Comparison of ENCODE assay signal across 12 mouse cellular contexts in the genomic region with DNA sequence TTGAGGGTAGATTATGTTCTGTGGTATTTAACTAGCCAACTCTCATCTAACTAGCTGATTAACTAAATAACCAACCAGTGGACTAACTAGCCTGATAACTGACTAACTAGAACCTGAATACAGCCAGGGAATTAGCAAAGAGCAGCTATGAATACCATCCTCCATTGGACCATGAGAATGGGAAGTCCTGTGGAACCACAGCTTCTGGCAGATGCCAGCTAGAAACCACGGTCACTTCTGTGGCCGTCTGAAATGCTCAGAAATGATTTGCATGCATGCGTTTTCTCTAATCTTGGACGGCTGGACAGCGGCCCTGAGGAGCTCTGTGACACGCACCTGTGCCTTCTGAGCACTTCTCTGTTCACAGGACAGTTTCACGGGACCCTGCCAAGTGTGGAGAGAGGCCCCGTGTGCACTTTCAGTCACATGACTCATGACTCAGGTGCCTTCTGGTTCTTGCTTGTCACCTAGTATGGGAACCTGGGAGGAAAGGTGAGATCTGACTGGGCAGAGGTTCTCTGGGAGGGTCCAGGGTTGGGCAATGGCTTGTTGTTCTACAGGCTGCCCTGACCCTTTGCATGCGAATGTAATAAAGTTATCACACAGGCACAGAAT. TPM values are rescaled to one million over a fixed set of nuclear protein-coding genes. Genes with fewer than 3 reads are reported as not detected.
DNase-seq lines count a peak whose midpoint lies in the region; ATAC-seq and TF ChIP-seq lines count a peak whose summit lies in the region.
"Had no signal": no experiment of that assay in that cellular context is flagged by ENCODE, and none has a peak within 500 bp of the region (broad histone marks: within the 10 kb centered on the region; RNA-seq: fewer than 3 reads in every experiment).

No protein-coding gene starts in this region.

- H3K27me3 ChIP-seq in lung, embryonic 14.5 days (ENCODE audit: insufficient read depth, low read length) = no peaks in the 10 kb centered on the region

- H3K4me1 ChIP-seq in lung, embryonic 14.5 days (ENCODE audit: insufficient read depth) = peaks cover 15% of the 10 kb centered on the region; the same call in 1 of the 2 replicates
- peaks cover 10% of the 10 kb centered on the region for H3K4me1 ChIP-seq in lung, adult 2 months (ENCODE audit: control insufficient read depth, insufficient read depth, low read length)

- H3K27ac ChIP-seq in lung, embryonic 14.5 days (ENCODE audit: low read depth) = peak overlapping the region; percentile 19; the same call in 1 of the 2 replicates
- H3K27ac ChIP-seq: liver, embryonic 15.5 days had no signal

- no peak for DNase-seq in lung, embryonic 14.5 days
- DNase-seq in lung, adult 2 months = no peak
- peak; percentile 25 for DNase-seq in thymus, postnatal 25 days
- no peak for DNase-seq in heart, postnatal 14 days
- no peak for DNase-seq in frontal cortex, adult 2 months (ENCODE audit: extremely low spot score in 1 of 2, low spot score in 1 of 2)
- no peak for DNase-seq in left cerebral cortex, adult 8-10 months (ENCODE audit: low spot score in 2 of 2)
- DNase-seq: spleen, adult 18-20 months had no signal

- TF ChIP-seq CTCF in lung, embryonic 14.5 days (IDR thresholded peaks at IDR 0.05; ENCODE audit: low read depth) = no peak
- no peak for TF ChIP-seq CTCF in lung, adult 2 months (IDR thresholded peaks at IDR 0.05; ENCODE audit: insufficient read depth, low read length)

- intact Hi-C loops in heart, postnatal 14 days (cut with DNase I) = loop anchor here (5.0 kb wide), 1 partner anchor 38 kb away; a partner anchor contains a TSS

- no peaks in the 10 kb centered on the region for H3K9me3 ChIP-seq in lung, embryonic 14.5 days (ENCODE audit: low read depth, low read length)
- H3K9me3 ChIP-seq: liver, embryonic 15.5 days had no signal

- no peak overlapping the region for H3K4me2 ChIP-seq in lung, embryonic 14.5 days
- H3K4me2 ChIP-seq: liver, embryonic 15.5 days had no signal

- 61% methylated on average over 9 of the region's 9 CpGs for WGBS in lung, embryonic 14.5 days
- WGBS in lung, adult 2 months = 56% methylated on average over 9 of the region's 9 CpGs

- no peak overlapping the region for H3K4me3 ChIP-seq in lung, embryonic 14.5 days (ENCODE audit: low read depth, low read length)
- H3K4me3 ChIP-seq in lung, adult 2 months (replicated peaks; ENCODE audit: extremely low read depth, low read depth, low read length) = no peak overlapping the region
- H3K4me3 ChIP-seq: liver, embryonic 15.5 days had no signal

- H3K36me3 ChIP-seq in lung, embryonic 14.5 days (ENCODE audit: insufficient read depth) = no peaks in the 10 kb centered on the region
- H3K36me3 ChIP-seq: liver, embryonic 15.5 days had no signal

- TF ChIP-seq POLR2A in lung, adult 2 months (IDR thresholded peaks at IDR 0.05; ENCODE audit: borderline replicate concordance, extremely low read depth, low read depth, low read length) = no peak

- ATAC-seq in lung, embryonic 14.5 days (ENCODE audit: insufficient read depth) = no peak
- peak; percentile 30 for ATAC-seq in granulocyte monocyte progenitor cell, adult 5-6 weeks (replicated peaks; ENCODE audit: poor library complexity, severe bottlenecking)
- peak; percentile 20 for ATAC-seq in megakaryocyte, adult 5-6 weeks (ENCODE audit: poor library complexity, severe bottlenecking)

- H3K9ac ChIP-seq in lung, embryonic 14.5 days = no peak overlapping the region
- H3K9ac ChIP-seq: liver, embryonic 15.5 days had no signal

RNA-seq across cellular contexts. Expression of a gene that starts 14.6 kb away (rescaled TPM):
- 0.38 and 0.53 TPM in 2 replicates for polyA plus RNA-seq in lung, embryonic 14.5 days (2014; fragmentation: Nextera tagmentation; extraction: Ambion mirVana)
- polyA plus RNA-seq in lung, adult 2 months (2012; rRNA removed) = 0.15 TPM in 1 of 2 replicates, not detected in the other
- not detected in 2 replicates for total RNA-seq in granulocyte monocyte progenitor cell, adult 5-6 weeks (2014; fragmentation: Nextera tagmentation)
- total RNA-seq in granulocyte monocyte progenitor cell, adult 5-6 weeks (2017) = not detected in 2 replicates
- total RNA-seq in megakaryocyte, adult 5-6 weeks (2015) = not detected in 2 replicates
- not detected in 2 replicates for total RNA-seq in megakaryocyte, adult 5-6 weeks (2017)
- total RNA-seq in heart, postnatal 14 days (2021) = not detected
- polyA plus RNA-seq in frontal cortex, adult 2 months (2012; rRNA removed) = 0.40 and 0.42 TPM in 2 replicates
- total RNA-seq in left cerebral cortex, adult 8-10 months (2022) = under 1 TPM in 1 of 4 experiments, not detected in 3; 0.48 TPM
- polyA plus RNA-seq: activated CD4-positive, CD25-positive, alpha-beta regulatory T cell, adult 4 months; heart, embryonic 14.5 days; liver, embryonic 15.5 days had no signal

RNA-seq across cellular contexts. Expression of a gene that starts 37.6 kb away (rescaled TPM):
- polyA plus RNA-seq in lung, embryonic 14.5 days (2014; fragmentation: Nextera tagmentation; extraction: Ambion mirVana) = 23.7 and 25.1 TPM in 2 replicates
- polyA plus RNA-seq in lung, adult 2 months (2012; rRNA removed) = 105 and 215 TPM in 2 replicates
- not detected in 2 replicates for total RNA-seq in granulocyte monocyte progenitor cell, adult 5-6 weeks (2014; fragmentation: Nextera tagmentation)
- total RNA-seq in granulocyte monocyte progenitor cell, adult 5-6 weeks (2017) = not detected in 2 replicates
- total RNA-seq in megakaryocyte, adult 5-6 weeks (2015) = 0.80 and 0.83 TPM in 2 replicates
- total RNA-seq in megakaryocyte, adult 5-6 weeks (2017) = 2.2 and 3.0 TPM in 2 replicates
- total RNA-seq in heart, postnatal 14 days (2021) = 100 to 1,000 TPM; 102 to 124 TPM
- polyA plus RNA-seq in frontal cortex, adult 2 months (2012; rRNA removed) = 1.7 and 3.6 TPM in 2 replicates
- 1 to 10 TPM; 1.6 to 1.9 (median 1.7) TPM for total RNA-seq in left cerebral cortex, adult 8-10 months (2022)

Comparison
In these comparisons a context has a peak if more than half of its experiments do, and no peak if none do; other contexts are left out.
1. RNA of a gene that starts 37.6 kb away (total RNA-seq): 102 to 124 TPM in heart, postnatal 14 days; 0.80 to 3.0 TPM in megakaryocyte, adult 5-6 weeks, 1.6 to 1.9 TPM in left cerebral cortex, adult 8-10 months and not detected in granulocyte monocyte progenitor cell, adult 5-6 weeks; every median in the first group is over 10 times any median in the second.